Comparison of ENCODE assay signal across 19 mouse cellular contexts in genomic region chr11:93102321-93102720, GRCm38 (mm10). TPM values are rescaled to one million over a fixed set of nuclear protein-coding genes. Genes with fewer than 3 reads are reported as not detected.
DNase-seq lines count a peak whose midpoint lies in the region; ATAC-seq lines count a peak whose summit lies in the region.
"Had no signal": no experiment of that assay in that cellular context is flagged by ENCODE, and none has a peak within 500 bp of the region (broad histone marks: within the 10 kb centered on the region; RNA-seq: fewer than 3 reads in every experiment).

No protein-coding gene starts in this region.

- H3K4me2 ChIP-seq in hindbrain, embryonic 13.5 days = peak overlapping the region; percentile 95
- peak overlapping the region; percentile 90 for H3K4me2 ChIP-seq in hindbrain, embryonic 14.5 days (replicated peaks)
- peak overlapping the region; percentile 83 for H3K4me2 ChIP-seq in neural tube, embryonic 14.5 days (ENCODE audit: low read depth, low read length)
- H3K4me2 ChIP-seq: embryonic facial prominence, embryonic 15.5 days; heart, embryonic 12.5 days; liver, embryonic 11.5 days had no signal

- peak overlapping the region; percentile 66 for H3K4me3 ChIP-seq in hindbrain, embryonic 13.5 days
- H3K4me3 ChIP-seq in hindbrain, embryonic 10.5 days = no peak overlapping the region
- H3K4me3 ChIP-seq in hindbrain, embryonic 14.5 days (replicated peaks; ENCODE audit: low read length) = peak overlapping the region; percentile 62
- H3K4me3 ChIP-seq in neural tube, embryonic 14.5 days (ENCODE audit: low read depth, low read length) = peak overlapping the region; percentile 61
- H3K4me3 ChIP-seq: embryonic facial prominence, embryonic 15.5 days; heart, embryonic 12.5 days; limb, embryonic 10.5 days had no signal

- H3K27me3 ChIP-seq in hindbrain, embryonic 13.5 days = peaks cover 46% of the 10 kb centered on the region
- peaks cover 56% of the 10 kb centered on the region for H3K27me3 ChIP-seq in hindbrain, embryonic 10.5 days (ENCODE audit: insufficient read depth, poor library complexity, severe bottlenecking)
- peaks cover 22% of the 10 kb centered on the region for H3K27me3 ChIP-seq in hindbrain, embryonic 14.5 days (ENCODE audit: control insufficient read depth, insufficient read depth, low read length)
- H3K27me3 ChIP-seq in neural tube, embryonic 14.5 days (ENCODE audit: control insufficient read depth, insufficient read depth, low read length) = peaks cover 12% of the 10 kb centered on the region; the same call in 1 of the 2 replicates

- no peaks in the 10 kb centered on the region for H3K36me3 ChIP-seq in hindbrain, embryonic 13.5 days
- no peaks in the 10 kb centered on the region for H3K36me3 ChIP-seq in hindbrain, embryonic 10.5 days
- no peaks in the 10 kb centered on the region for H3K36me3 ChIP-seq in hindbrain, embryonic 14.5 days (replicated peaks; ENCODE audit: control insufficient read depth, insufficient read depth)
- no peaks in the 10 kb centered on the region for H3K36me3 ChIP-seq in neural tube, embryonic 14.5 days (ENCODE audit: control insufficient read depth, insufficient read depth, low read length)
- H3K36me3 ChIP-seq: embryonic facial prominence, embryonic 15.5 days; heart, embryonic 12.5 days; limb, embryonic 10.5 days had no signal

- peaks cover 18% of the 10 kb centered on the region for H3K4me1 ChIP-seq in hindbrain, embryonic 13.5 days (replicated peaks)
- peaks cover 27% of the 10 kb centered on the region for H3K4me1 ChIP-seq in hindbrain, embryonic 10.5 days (replicated peaks)
- H3K4me1 ChIP-seq in hindbrain, embryonic 14.5 days (replicated peaks; ENCODE audit: control insufficient read depth, insufficient read depth, low read length) = no peaks in the 10 kb centered on the region; the same call in 1 of the 2 replicates
- H3K4me1 ChIP-seq in neural tube, embryonic 14.5 days (ENCODE audit: control insufficient read depth, insufficient read depth, low read length) = peaks cover 3% of the 10 kb centered on the region; the same call in 1 of the 2 replicates

- WGBS in hindbrain, embryonic 13.5 days = 81% methylated on average over 9 of the region's 9 CpGs
- 87% methylated on average over 9 of the region's 9 CpGs for WGBS in hindbrain, embryonic 10.5 days
- WGBS in hindbrain, embryonic 14.5 days = 79% methylated on average over 9 of the region's 9 CpGs
- WGBS in neural tube, embryonic 14.5 days = 64% methylated on average over 9 of the region's 9 CpGs

- no peaks in the 10 kb centered on the region for H3K9me3 ChIP-seq in hindbrain, embryonic 13.5 days
- no peaks in the 10 kb centered on the region for H3K9me3 ChIP-seq in hindbrain, embryonic 10.5 days
- H3K9me3 ChIP-seq in hindbrain, embryonic 14.5 days (ENCODE audit: control insufficient read depth, low read length) = no peaks in the 10 kb centered on the region
- H3K9me3 ChIP-seq in neural tube, embryonic 14.5 days (ENCODE audit: control insufficient read depth, low read length) = no peaks in the 10 kb centered on the region
- H3K9me3 ChIP-seq: embryonic facial prominence, embryonic 15.5 days; heart, embryonic 12.5 days; limb, embryonic 10.5 days had no signal

- no peak overlapping the region for H3K9ac ChIP-seq in hindbrain, embryonic 13.5 days
- H3K9ac ChIP-seq in hindbrain, embryonic 14.5 days = peak overlapping the region; percentile 1; the same call in 1 of the 2 replicates
- no peak overlapping the region for H3K9ac ChIP-seq in neural tube, embryonic 14.5 days (replicated peaks; ENCODE audit: low read depth, low read length)
- H3K9ac ChIP-seq: embryonic facial prominence, embryonic 15.5 days; heart, embryonic 12.5 days had no signal

- 0 out of 2 replicates have a peak overlapping the region, but pooled peaks have one; percentile 0 for H3K27ac ChIP-seq in hindbrain, embryonic 13.5 days
- H3K27ac ChIP-seq in hindbrain, embryonic 10.5 days = no peak overlapping the region
- no peak overlapping the region for H3K27ac ChIP-seq in hindbrain, embryonic 14.5 days
- no peak overlapping the region for H3K27ac ChIP-seq in neural tube, embryonic 14.5 days (ENCODE audit: low read depth, low read length)
- H3K27ac ChIP-seq: embryonic facial prominence, embryonic 15.5 days; limb, embryonic 10.5 days had no signal

- no peak for ATAC-seq in hindbrain, embryonic 13.5 days (ENCODE audit: low FRiP score)
- ATAC-seq in hindbrain, embryonic 14.5 days (ENCODE audit: low FRiP score) = no peak
- no peak for ATAC-seq in neural tube, embryonic 14.5 days (ENCODE audit: low read depth)
- ATAC-seq in erythroid progenitor cell, adult 5-6 weeks (replicated peaks; ENCODE audit: low FRiP score, poor library complexity, severe bottlenecking) = no peak
- ATAC-seq: activated CD4-positive, CD25-positive, alpha-beta regulatory T cell, adult 4 months; intestine, embryonic 16.5 days; Patski had no signal

- no peak for DNase-seq in hindbrain, embryonic 10.5 days (ENCODE audit: low spot score)
- peak; percentile 13 to 40 for DNase-seq in cerebellum, postnatal 14 days
- no peak for DNase-seq in hindbrain, embryonic 14.5 days (ENCODE audit: low spot score)
- DNase-seq in ovary, postnatal 10 days (ENCODE audit: low spot score) = no peak
- DNase-seq: adrenal gland, postnatal 14 days; heart, postnatal 36 days; lung, adult 2 months; lung, postnatal 4 days had no signal

RNA-seq across cellular contexts. Expression of gene Car10, which starts 4.5 kb away (rescaled TPM):
- 29.3 and 32.9 TPM in 2 replicates for polyA plus RNA-seq in hindbrain, embryonic 13.5 days (2015; fragmentation: Nextera tagmentation; extraction: Ambion mirVana)
- 0.61 and 4.9 TPM in 2 replicates for polyA plus RNA-seq in hindbrain, embryonic 10.5 days (2016; fragmentation: Nextera tagmentation; extraction: Ambion mirVana)
- 51.5 TPM in 2 replicates for polyA plus RNA-seq in hindbrain, embryonic 14.5 days (2014; fragmentation: Nextera tagmentation; extraction: Ambion mirVana)
- 67.4 and 78.8 TPM in 2 replicates for polyA plus RNA-seq in neural tube, embryonic 14.5 days (2014; fragmentation: Nextera tagmentation; extraction: Ambion mirVana)
- total RNA-seq in erythroid progenitor cell, adult 5-6 weeks (2015; ENCODE audit: low replicate concordance) = not detected in 2 replicates
- not detected in 2 replicates for total RNA-seq in erythroid progenitor cell, adult 5-6 weeks (2017; ENCODE audit: low replicate concordance)
- total RNA-seq: heart, postnatal 36 days had no signal
- polyA plus RNA-seq: lung, adult 2 months; Patski; thymus, postnatal 0 days had no signal

Comparison
In these comparisons a context has a peak if more than half of its experiments do, and no peak if none do; other contexts are left out.
1. DNase-seq: peak in cerebellum, postnatal 14 days (2 of 2); none in hindbrain, embryonic 10.5 days (single experiment), hindbrain, embryonic 14.5 days (single experiment) and ovary, postnatal 10 days (single experiment).
2. Peak in every context shown above with its lines, with median percentiles within 50 percentile points of each other: H3K4me2 ChIP-seq.